Mouse (Mus musculus) kidney, adult 2 months (tissue): ENCODE measurements around the gene Gm5475.

Experiments used
- CTCF ChIP-seq: fragments of 200-500 bp; conservative IDR thresholded peaks from 2 replicates; pipeline ENCODE4 v1.5.1; 2011; ENCODE audit warnings: low read depth, mild to moderate bottlenecking, control low read depth, low read length, moderate library complexity, mixed read lengths; ENCODE audit not compliant: insufficient read depth, insufficient read length
- POLR2A ChIP-seq: fragments of 200-500 bp; IDR thresholded peaks from one replicate; pipeline ENCODE4 v1.6.1; 2011; ENCODE audit warnings: low read depth, low read length, control low read depth

DNA sequence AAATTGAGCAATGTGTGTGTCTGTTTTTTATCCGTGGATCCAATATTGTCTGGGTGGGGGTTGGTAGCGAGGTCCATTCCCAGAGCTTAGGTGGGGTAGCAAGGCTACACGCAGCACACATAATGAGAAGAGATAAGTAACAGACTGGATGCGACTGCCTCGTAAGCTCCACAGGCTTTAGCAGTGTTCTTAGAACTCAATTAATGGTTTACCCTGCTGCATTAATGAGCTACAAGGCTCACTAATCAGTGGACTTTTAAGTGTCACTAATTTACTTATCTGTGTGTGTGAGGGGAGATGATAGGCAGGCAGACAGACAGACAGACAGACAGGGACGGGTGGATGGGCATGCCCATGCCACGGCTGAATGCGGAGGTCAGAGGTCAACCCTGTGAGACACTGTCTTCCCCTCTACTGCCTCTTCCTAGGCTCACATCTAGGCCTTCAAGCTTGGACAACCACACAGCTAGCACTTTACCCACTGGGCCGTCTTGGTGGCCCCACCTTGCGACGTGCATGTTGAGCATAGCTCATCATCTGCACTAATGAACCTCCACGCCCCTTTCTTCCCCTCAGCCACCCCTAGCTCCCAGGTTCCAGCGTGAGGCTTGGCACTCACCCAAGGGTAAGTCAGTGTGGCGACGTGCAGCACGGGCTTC is 21.2 kb upstream of the Gm5475 start:
- TF ChIP-seq CTCF (no peak), POLR2A (no peak)
